Mouse (Mus musculus) hindbrain, embryonic 11.5 days (tissue): ENCODE results near the gene Dab2. TPM values are rescaled to one million over a fixed set of nuclear protein-coding genes. Genes with fewer than 3 reads are reported as not detected.

Source experiments
- ATAC-seq: fragments of 200-750 bp; cut with Nextera tagmentation; 2 replicates; pipeline ENCODE4 v1.8.0; 2017; ENCODE audit warnings: mild to moderate bottlenecking, moderate TSS enrichment, moderate library complexity; ENCODE audit not compliant: low FRiP score
- DNase-seq: peaks from one replicate; pipeline ENCODE4 v3.0.0-alpha.2; 2015; ENCODE audit warnings: low spot score
- H3K27ac ChIP-seq: fragments of 300-500 bp; sonication (generic); 2 replicates; pipeline ENCODE4 v1.5.1; 2014; ENCODE audit warnings: mild to moderate bottlenecking, low read depth, low read length
- H3K27me3 ChIP-seq: fragments of 300-500 bp; sonication (generic); 2 replicates; pipeline ENCODE4 v1.6.1; 2014; ENCODE audit warnings: mild to moderate bottlenecking, low read length, moderate library complexity, mixed read lengths; ENCODE audit not compliant: control insufficient read depth, insufficient read depth
- H3K36me3 ChIP-seq: fragments of 300-500 bp; sonication (generic); 2 replicates; pipeline ENCODE4 v1.6.1; 2014; ENCODE audit warnings: mild to moderate bottlenecking, low read length, moderate library complexity, mixed read lengths; ENCODE audit not compliant: control insufficient read depth, insufficient read depth
- H3K4me1 ChIP-seq: fragments of 300-500 bp; sonication (generic); replicated peaks from 2 replicates; pipeline ENCODE4 v1.6.1; 2014; ENCODE audit warnings: low read length, mixed read lengths; ENCODE audit not compliant: control insufficient read depth, insufficient read depth
- H3K4me2 ChIP-seq: fragments of 300-500 bp; sonication (generic); replicated peaks from 2 replicates; pipeline ENCODE4 v1.6.1; 2014; ENCODE audit warnings: mild to moderate bottlenecking, low read depth, low read length
- H3K4me3 ChIP-seq: fragments of 300-500 bp; sonication (generic); 2 replicates; pipeline ENCODE4 v1.5.1; 2014; ENCODE audit warnings: low read depth, low read length
- H3K9ac ChIP-seq: fragments of 300-500 bp; sonication (generic); 2 replicates; pipeline ENCODE4 v1.6.1; 2014; ENCODE audit warnings: low read depth, low read length
- H3K9me3 ChIP-seq: fragments of 300-500 bp; sonication (generic); 2 replicates; pipeline ENCODE4 v1.6.1; 2016; ENCODE audit warnings: low read length; ENCODE audit not compliant: control insufficient read depth
- WGBS: fragments of 180-500 bp; shearing (Covaris S2); extraction: QIAGEN DNeasy Blood & Tissue Kit; methylation state at CpG from one replicate; pipeline ENCODE4 v1.1.7; 2014; 5-methylcytosine and 5-hydroxymethylcytosine counted together
- polyA plus RNA-seq: library from polyadenylated mRNA; unstranded; fragments of >200 nt; fragmentation: Nextera tagmentation; extraction: Ambion mirVana; gene quantifications from 2 replicates; pipeline ENCODE4 v1.2.1, GENCODE M21; 2014

The Dab2 gene
- polyA plus RNA-seq, 1 experiment from 2014 or later = 70.2 TPM

- H3K4me1 ChIP-seq = no peaks in the 10 kb centered on the region
- H3K36me3 ChIP-seq = no peaks in the 10 kb centered on the region
- no peak overlapping the region for H3K27ac ChIP-seq
- H3K4me2 ChIP-seq = no peak overlapping the region
- H3K9ac ChIP-seq = no peak overlapping the region
- 89% methylated on average over 8 of the region's 8 CpGs for WGBS
- DNase-seq (no peak), ATAC-seq (no peak)
- no peaks in the 10 kb centered on the region for H3K9me3 ChIP-seq
- no peaks in the 10 kb centered on the region for H3K27me3 ChIP-seq
- no peak overlapping the region for H3K4me3 ChIP-seq
Measured at GRCm38 (mm10) chr15:6409031-6409430, 109.4 kb downstream of the Dab2 start.

DNA sequence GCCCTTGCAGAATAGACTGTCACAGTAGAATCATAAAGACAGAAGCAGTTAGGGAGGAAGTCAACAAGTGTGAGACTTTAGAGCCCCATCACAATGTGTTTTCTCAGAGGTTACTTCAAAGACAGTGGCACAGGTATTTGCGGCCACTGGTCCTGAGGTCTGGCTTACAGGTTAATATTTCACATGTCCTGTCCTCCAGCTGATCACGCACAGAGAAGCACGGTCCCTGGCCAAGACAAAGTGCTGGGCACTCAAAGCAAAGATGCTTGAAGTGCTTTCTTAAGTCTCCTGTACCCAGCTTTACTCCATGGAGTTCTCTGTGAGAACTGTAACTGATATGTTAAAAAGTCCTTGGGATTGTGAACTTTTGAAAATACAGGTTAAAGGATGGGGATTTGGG is 110.6 kb downstream of the Dab2 start:
- Histone ChIP-seq H3K9me3 (no peaks in the 10 kb centered on the region), H3K27me3 (no peaks in the 10 kb centered on the region), H3K4me3 (no peak overlapping the region), H3K4me2 (no peak overlapping the region), H3K9ac (no peak overlapping the region), H3K27ac (no peak overlapping the region), H3K36me3 (no peaks in the 10 kb centered on the region), H3K4me1 (no peaks in the 10 kb centered on the region)
- no peak for ATAC-seq
- WGBS = 95% methylated on average over 3 of the region's 3 CpGs
- DNase-seq = no peak

DNA sequence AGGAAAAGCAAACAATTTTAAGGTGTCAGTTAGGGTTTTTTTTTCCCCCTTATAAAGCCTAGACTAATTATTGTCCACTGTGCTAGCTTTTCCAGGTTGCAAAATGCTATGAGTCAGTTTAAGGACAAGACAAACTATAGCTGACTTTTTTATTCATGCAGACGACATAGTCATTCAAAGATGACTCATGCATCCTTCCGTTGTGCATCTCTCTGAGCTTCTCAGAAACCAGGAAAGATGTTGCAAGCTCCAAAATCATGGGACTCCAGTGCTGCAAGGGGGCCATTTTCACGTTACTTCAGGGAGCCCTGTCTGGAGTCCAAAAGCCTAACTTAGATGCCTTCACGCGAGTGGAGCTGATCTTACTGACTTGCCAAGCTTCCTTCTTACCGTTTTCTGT is 111.7 kb downstream of the Dab2 start:
- WGBS = 90% methylated on average over 6 of the region's 6 CpGs
- ATAC-seq = no peak
- no peak for DNase-seq
- Histone ChIP-seq H3K9ac (no peak overlapping the region), H3K4me2 (no peak overlapping the region), H3K36me3 (no peaks in the 10 kb centered on the region), H3K9me3 (no peaks in the 10 kb centered on the region), H3K4me1 (no peaks in the 10 kb centered on the region), H3K27me3 (no peaks in the 10 kb centered on the region), H3K4me3 (no peak overlapping the region), H3K27ac (no peak overlapping the region)

DNA sequence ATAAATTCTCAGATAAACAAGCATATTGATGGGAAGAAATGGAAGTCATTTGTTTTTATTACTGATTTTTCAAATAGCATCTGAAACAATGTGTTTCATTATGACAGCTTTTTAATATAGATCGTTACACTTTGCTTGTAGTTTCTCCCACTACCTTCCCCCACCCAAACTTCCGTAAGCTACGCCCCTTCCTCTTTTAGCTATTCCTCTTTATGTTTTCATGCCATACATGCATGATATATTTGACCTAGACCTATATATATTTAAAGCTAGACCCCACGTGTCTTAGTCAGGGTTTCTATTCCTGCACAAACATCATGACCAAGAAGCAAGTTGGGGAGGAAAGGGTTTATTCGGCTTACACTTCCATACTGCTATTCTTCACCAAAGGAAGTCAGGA is 115.7 kb downstream of the Dab2 start:
- ATAC-seq = no peak
- H3K27me3 ChIP-seq = no peaks in the 10 kb centered on the region
- no peaks in the 10 kb centered on the region for H3K9me3 ChIP-seq
- no peak overlapping the region for H3K27ac ChIP-seq
- no peak overlapping the region for H3K4me2 ChIP-seq
- no peak overlapping the region for H3K9ac ChIP-seq
- no peak for DNase-seq
- 89% methylated on average over 5 of the region's 5 CpGs for WGBS
- H3K4me1 ChIP-seq = no peaks in the 10 kb centered on the region
- no peak overlapping the region for H3K4me3 ChIP-seq
- no peaks in the 10 kb centered on the region for H3K36me3 ChIP-seq

GRCm38 (mm10) chr15:6431777-6432176 is 132.2 kb downstream of the Dab2 start:
- no peak overlapping the region for H3K4me2 ChIP-seq
- no peaks in the 10 kb centered on the region for H3K9me3 ChIP-seq
- no peak overlapping the region for H3K27ac ChIP-seq
- no peak overlapping the region for H3K9ac ChIP-seq
- no peaks in the 10 kb centered on the region for H3K4me1 ChIP-seq
- ATAC-seq = no peak
- H3K27me3 ChIP-seq = no peaks in the 10 kb centered on the region
- 61% methylated on average over 7 of the region's 7 CpGs for WGBS
- no peak overlapping the region for H3K4me3 ChIP-seq
- no peak for DNase-seq
- H3K36me3 ChIP-seq = no peaks in the 10 kb centered on the region

- H3K4me2 ChIP-seq = no peak overlapping the region
- no peak overlapping the region for H3K27ac ChIP-seq
- ATAC-seq (no peak), DNase-seq (no peak)
- no peak overlapping the region for H3K4me3 ChIP-seq
- H3K9ac ChIP-seq = no peak overlapping the region
- no peaks in the 10 kb centered on the region for H3K36me3 ChIP-seq
- 86% methylated on average over 7 of the region's 7 CpGs for WGBS
- H3K4me1 ChIP-seq = no peaks in the 10 kb centered on the region
- H3K27me3 ChIP-seq = no peaks in the 10 kb centered on the region
- no peaks in the 10 kb centered on the region for H3K9me3 ChIP-seq
Measured at GRCm38 (mm10) chr15:6432411-6432810, 132.8 kb downstream of the Dab2 start.

DNA sequence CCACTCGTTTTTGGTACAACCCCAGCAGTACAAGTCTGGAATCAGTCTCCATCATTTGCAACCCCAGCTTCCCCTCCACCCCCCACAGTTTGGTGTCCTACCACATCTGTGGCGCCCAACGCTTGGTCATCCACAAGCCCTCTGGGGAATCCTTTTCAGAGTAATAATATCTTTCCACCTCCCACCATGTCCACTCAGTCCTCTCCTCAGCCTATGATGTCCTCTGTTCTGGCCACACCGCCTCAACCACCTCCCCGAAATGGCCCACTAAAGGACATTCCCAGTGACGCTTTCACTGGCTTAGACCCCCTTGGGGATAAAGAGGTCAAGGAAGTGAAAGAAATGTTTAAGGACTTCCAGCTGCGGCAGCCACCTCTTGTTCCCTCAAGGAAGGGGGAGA is 135.7 kb downstream of the Dab2 start:
- Histone ChIP-seq H3K36me3 (no peaks in the 10 kb centered on the region), H3K27me3 (no peaks in the 10 kb centered on the region), H3K4me2 (no peak overlapping the region), H3K9me3 (no peaks in the 10 kb centered on the region), H3K27ac (no peak overlapping the region), H3K4me1 (no peaks in the 10 kb centered on the region), H3K9ac (no peak overlapping the region), H3K4me3 (no peak overlapping the region)
- ATAC-seq (no peak), DNase-seq (no peak)
- WGBS = 77% methylated on average over 7 of the region's 7 CpGs

GRCm38 (mm10) chr15:6435773-6436172 is 136.2 kb downstream of the Dab2 start:
- 66% methylated on average over 2 of the region's 2 CpGs for WGBS
- no peaks in the 10 kb centered on the region for H3K27me3 ChIP-seq
- DNase-seq (peak; percentile 43), ATAC-seq (no peak)
- no peak overlapping the region for H3K4me2 ChIP-seq
- H3K4me3 ChIP-seq = no peak overlapping the region
- H3K9me3 ChIP-seq = no peaks in the 10 kb centered on the region
- H3K4me1 ChIP-seq = no peaks in the 10 kb centered on the region
- H3K9ac ChIP-seq = no peak overlapping the region
- no peaks in the 10 kb centered on the region for H3K36me3 ChIP-seq
- H3K27ac ChIP-seq = no peak overlapping the region

- Histone ChIP-seq H3K36me3 (no peaks in the 10 kb centered on the region), H3K27me3 (no peaks in the 10 kb centered on the region), H3K27ac (no peak overlapping the region), H3K4me1 (no peaks in the 10 kb centered on the region), H3K9ac (no peak overlapping the region), H3K4me2 (no peak overlapping the region), H3K4me3 (no peak overlapping the region), H3K9me3 (no peaks in the 10 kb centered on the region)
- ATAC-seq (no peak), DNase-seq (no peak)
- WGBS = 89% methylated on average over 3 of the region's 3 CpGs
Measured at GRCm38 (mm10) chr15:6438685-6439084, 139.1 kb downstream of the Dab2 start.
